Mouse (Mus musculus) layer of hippocampus, adult 8-10 months (tissue): Measurements from ENCODE around the gene Zbtb16. TPM values are rescaled to one million over a fixed set of nuclear protein-coding genes. Genes with fewer than 3 reads are reported as not detected.
A peak's percentile ranks its signal among the peaks of the same experiment; 100 is the strongest.

Experiments
- DNase-seq, 2 experiments: peaks; one replicate each; pipeline ENCODE4 v3.0.0; 2022; ENCODE audit warnings: low spot score in 2 of 2
- total RNA-seq, 4 experiments: library from RNA; stranded (reverse); gene quantifications; 2 replicates each; pipeline ENCODE4 v1.2.4; 2022

The Zbtb16 gene
- total RNA-seq, 4 experiments from 2014 or later: 118 to 146 (median 137) TPM

DNA sequence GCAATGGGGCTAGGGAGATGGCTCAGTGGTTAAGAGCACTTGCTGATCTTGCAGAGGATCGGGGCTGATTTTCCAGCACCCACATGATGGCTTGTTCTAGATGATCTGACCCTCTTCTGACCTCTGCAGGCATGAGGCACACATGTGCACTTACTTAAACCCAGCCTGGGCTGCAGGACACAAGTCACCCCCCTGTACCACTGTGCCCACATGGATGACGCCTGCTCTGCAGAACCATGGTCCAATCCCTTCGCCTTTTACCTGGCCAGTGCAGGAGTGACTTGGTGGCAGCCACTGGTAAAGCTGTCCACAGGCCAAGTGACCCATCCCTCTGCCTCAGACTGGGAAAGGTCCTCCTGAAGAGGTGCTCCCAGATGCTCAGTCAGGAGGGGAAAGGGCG is 67.1 kb downstream of the Zbtb16 start:
- no peak for DNase-seq

DNA sequence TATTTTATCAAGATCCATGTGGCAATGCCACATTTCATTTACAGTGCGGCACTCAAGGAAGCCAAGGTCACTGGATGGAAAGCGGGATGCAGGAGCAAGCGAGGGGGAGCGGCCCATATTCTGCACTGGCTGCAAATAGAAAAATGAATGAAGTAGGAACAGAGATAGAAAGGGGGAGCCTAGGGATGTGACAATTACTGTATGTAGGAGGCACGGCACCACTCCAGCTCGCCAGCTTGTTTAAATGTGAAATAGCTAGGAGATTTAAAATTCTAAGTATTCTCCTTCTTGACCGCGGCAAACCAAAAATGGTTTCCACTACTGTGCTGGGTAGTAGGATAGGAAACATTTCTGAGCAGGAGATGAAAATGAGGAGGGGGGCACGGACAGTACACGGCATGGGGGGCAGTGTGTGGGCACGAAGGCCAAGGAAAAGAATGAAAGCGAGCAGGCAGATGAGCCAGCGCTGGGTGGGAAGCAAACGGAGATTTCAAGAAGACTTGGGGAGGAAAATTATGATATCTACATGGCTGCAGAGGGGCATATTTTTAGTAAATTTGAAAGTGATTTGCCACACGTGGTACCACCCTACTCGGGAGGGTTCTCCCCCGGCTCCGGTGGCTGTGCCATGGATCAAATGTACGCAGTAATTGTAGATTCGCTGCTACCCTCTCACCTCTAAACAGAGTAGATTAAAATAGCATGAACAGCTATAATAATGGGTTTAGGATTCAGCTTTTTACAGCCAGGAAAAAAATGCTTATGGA is 68.2 kb downstream of the Zbtb16 start:
- peak in 1 of 2 experiments; percentile 62 for DNase-seq

DNA sequence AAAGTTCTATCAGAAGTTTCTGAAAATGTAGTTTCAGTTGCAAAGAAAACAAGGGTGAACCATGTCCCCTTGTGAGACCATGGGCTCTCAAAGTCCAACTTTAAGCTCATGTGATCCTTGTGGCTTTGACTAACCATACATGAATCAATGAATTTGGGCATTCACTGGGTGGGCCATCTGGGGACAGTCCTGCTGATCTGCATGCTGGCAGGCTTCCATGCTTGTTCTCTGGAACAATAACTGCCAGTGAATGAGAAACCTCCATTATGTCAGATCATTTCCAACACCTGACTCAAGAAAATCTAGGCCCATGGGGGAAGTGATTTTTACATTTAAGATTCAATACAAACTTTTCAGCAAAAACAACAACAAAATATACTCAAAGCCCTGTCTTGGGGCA is 70.1 kb downstream of the Zbtb16 start:
- peak in 1 of 2 experiments; percentile 48 for DNase-seq

GRCm38 (mm10) chr9:48764311-48764710 is 71.7 kb downstream of the Zbtb16 start:
- no peak for DNase-seq

- no peak for DNase-seq
These were observed 74.0 kb downstream of the Zbtb16 start for GRCm38 (mm10) chr9:48761732-48762637.

- DNase-seq: no peak
These were observed 74.9 kb downstream of the Zbtb16 start for GRCm38 (mm10) chr9:48761175-48761556.

- peak; percentile 69 to 79 for DNase-seq
These were observed 75.4 kb downstream of the Zbtb16 start for GRCm38 (mm10) chr9:48760449-48761174.

GRCm38 (mm10) chr9:48759098-48759497 is 76.9 kb downstream of the Zbtb16 start:
- no peak for DNase-seq

GRCm38 (mm10) chr9:48757650-48758580 is 78.1 kb downstream of the Zbtb16 start:
- no peak for DNase-seq

GRCm38 (mm10) chr9:48756261-48756812 is 79.7 kb downstream of the Zbtb16 start:
- no peak for DNase-seq

- no peak for DNase-seq
These were observed 80.5 kb downstream of the Zbtb16 start for GRCm38 (mm10) chr9:48755438-48756070.

DNA sequence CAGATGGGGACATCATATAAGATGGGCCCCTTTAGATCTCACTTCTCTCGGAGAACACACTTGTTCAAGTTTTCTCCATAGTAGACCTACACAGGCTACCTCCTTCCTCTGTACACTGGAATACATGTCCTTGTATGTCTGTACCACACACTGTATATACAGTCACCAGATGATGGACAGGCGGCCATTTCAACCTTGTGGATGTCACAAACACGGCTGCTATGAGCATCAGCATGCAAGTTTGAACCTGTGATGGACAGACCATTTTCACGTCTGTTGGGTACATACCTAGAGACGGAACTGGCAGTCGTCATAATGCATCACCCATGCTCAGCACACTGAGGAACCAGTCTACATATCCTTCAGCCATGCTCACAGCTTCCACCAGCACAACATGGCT is 81.6 kb downstream of the Zbtb16 start:
- no peak for DNase-seq

- DNase-seq: no peak
These were observed 82.1 kb downstream of the Zbtb16 start for GRCm38 (mm10) chr9:48753881-48754280.

DNA sequence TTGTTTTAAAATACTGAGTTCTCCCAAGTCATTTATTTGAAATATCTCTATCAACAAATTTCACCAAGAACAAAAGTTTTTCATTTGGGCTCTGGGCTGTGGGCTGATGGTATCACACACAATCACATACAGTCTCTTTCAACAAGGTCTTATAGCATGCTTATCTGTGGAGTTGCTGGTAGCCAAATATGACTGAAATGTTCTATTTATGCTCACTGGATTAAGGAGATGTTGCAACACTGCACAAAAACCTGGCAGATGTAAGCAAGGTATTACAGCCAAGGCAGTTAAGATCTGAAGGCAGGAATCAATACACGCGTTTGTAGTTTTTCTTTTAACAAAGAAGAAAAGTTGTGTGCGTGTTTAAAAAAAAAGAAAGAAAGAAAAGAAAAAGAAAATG is 84.1 kb downstream of the Zbtb16 start:
- no peak for DNase-seq

DNA sequence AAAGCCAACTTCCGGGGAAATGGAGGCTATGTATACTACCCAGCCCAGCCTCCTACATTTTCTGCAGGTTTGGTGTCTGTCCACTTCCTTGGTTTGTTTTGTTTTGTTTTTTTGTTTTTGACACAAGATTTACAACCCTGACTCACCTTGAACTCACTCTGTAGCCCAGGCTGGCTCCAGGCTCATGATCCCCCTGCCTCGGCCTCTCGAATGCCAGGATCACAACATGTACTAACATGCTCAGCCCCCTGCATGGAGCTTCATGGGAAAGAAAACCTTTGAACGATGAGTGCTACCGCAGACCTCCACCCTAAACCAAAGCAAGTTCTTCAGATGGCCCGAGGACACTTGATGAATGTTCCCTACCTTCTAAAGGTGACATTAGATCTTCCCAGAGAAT is 86.4 kb downstream of the Zbtb16 start:
- DNase-seq: no peak

- no peak for DNase-seq
These were observed 86.9 kb downstream of the Zbtb16 start for GRCm38 (mm10) chr9:48749168-48749567.

GRCm38 (mm10) chr9:48748761-48749160 is 87.3 kb downstream of the Zbtb16 start:
- no peak for DNase-seq

DNA sequence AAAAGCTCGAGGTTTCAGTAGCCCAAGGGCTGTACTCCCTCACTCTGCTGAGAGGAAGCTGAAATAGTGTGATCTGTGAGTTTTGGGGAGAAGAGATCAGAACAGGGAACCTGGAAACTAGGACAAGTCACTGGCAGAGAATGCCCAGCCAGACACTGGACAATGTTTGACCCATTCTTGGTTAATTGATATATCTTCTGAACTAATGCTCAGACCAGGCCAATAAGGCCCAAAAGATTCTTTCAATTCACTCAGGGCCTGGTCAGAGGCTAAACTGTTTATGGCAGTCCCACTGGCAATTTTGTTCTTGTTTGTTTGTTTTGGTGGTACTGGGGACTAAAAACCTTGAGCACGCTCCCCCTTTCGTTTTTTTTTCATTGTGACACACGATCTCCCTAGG is 87.8 kb downstream of the Zbtb16 start:
- no peak for DNase-seq

DNA sequence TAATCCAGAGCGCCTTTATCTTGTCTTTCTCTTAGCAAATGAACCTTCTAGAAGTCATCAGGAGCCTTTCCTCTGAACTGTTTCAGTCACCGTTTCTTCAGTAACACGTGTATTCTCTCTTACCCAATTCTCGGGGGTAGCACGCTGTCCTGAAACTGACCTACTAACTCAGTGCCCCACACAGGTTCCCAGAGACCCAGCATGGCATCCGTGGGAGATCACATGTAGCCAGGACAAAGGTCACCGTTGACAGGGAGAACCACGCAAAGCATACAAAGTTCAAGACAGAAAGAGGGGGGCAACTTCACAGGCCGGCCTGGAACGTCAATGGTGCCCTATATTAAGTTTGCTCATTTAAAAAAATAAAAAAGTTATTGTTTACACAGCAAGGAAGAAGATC is 89.5 kb downstream of the Zbtb16 start:
- no peak for DNase-seq
